Mouse (Mus musculus): ENCODE data around the gene Fars2. TPM values are rescaled to one million over a fixed set of nuclear protein-coding genes. Genes with fewer than 3 reads are reported as not detected.

Fars2 gene
- total and polyA plus RNA-seq, 3 experiments = 32.0 to 57.6 (median 54.6) TPM

DNA sequence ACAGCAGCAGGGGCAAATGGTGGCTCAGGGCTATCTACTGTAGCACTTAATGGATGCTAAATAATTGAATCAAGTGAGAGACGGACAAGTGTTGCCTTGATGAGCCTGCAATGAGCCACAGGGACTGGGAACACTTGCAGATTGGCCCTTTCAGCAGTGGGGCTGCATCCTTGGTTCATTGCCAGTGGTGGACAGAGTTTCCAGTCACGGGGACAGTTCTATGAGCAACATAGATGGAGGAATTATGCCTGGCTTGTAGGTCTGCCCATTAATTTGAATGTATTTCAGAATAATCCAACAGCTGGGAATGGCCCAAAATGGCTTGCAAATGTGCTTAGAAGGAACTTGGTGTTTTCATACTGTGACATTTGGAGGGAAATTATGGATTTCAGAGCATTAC, 376.1 kb downstream of the Fars2 start:
- no peaks in the 10 kb centered on the region for H3K9me3 ChIP-seq (replicated peaks)
- H3K4me1 ChIP-seq (ENCODE audit: insufficient read depth, low read depth, low read length) = no peaks in the 10 kb centered on the region
- DNase-seq (ENCODE audit: low spot score) = no peak
- no peak overlapping the region for H3K4me3 ChIP-seq (ENCODE audit: low read depth, low read length)
- peaks cover 10% of the 10 kb centered on the region for H3K36me3 ChIP-seq (replicated peaks)
- no peak for TF ChIP-seq CTCF (IDR thresholded peaks at IDR 0.05; ENCODE audit: low read depth, low read length)
- TF ChIP-seq GATA2 (IDR thresholded peaks at IDR 0.05; ENCODE audit: borderline replicate concordance, low read depth, low read length) = no peak
- TF ChIP-seq POLR2AphosphoS5 (IDR thresholded peaks at IDR 0.05; ENCODE audit: insufficient replicate concordance, low read depth, low read length) = no peak
- no peak for TF ChIP-seq TAL1 (conservative IDR thresholded peaks at IDR 0.05; ENCODE audit: low read depth, low read length)
- no peak for TF ChIP-seq GATA1 (IDR thresholded peaks at IDR 0.05; ENCODE audit: borderline replicate concordance, low read length)
- no peaks in the 10 kb centered on the region for H3K27me3 ChIP-seq (ENCODE audit: insufficient read depth, low read length)
- no peak for ATAC-seq (ENCODE audit: extremely low read depth, insufficient number of reproducible peaks, low FRiP score, poor library complexity, severe bottlenecking)

GRCm38 (mm10) chr13:36493762-36494161, 376.6 kb downstream of the Fars2 start:
- H3K9me3 ChIP-seq (replicated peaks) = no peaks in the 10 kb centered on the region
- H3K27me3 ChIP-seq (ENCODE audit: insufficient read depth, low read length) = no peaks in the 10 kb centered on the region
- no peaks in the 10 kb centered on the region for H3K4me1 ChIP-seq (ENCODE audit: insufficient read depth, low read depth, low read length)
- no peak for TF ChIP-seq CTCF (IDR thresholded peaks at IDR 0.05; ENCODE audit: low read depth, low read length)
- TF ChIP-seq POLR2AphosphoS5 (IDR thresholded peaks at IDR 0.05; ENCODE audit: insufficient replicate concordance, low read depth, low read length) = no peak
- TF ChIP-seq GATA2 (IDR thresholded peaks at IDR 0.05; ENCODE audit: borderline replicate concordance, low read depth, low read length) = no peak
- TF ChIP-seq GATA1 (IDR thresholded peaks at IDR 0.05; ENCODE audit: borderline replicate concordance, low read length) = no peak
- TF ChIP-seq TAL1 (conservative IDR thresholded peaks at IDR 0.05; ENCODE audit: low read depth, low read length) = no peak
- peaks cover 10% of the 10 kb centered on the region for H3K36me3 ChIP-seq (replicated peaks)
- H3K4me3 ChIP-seq (ENCODE audit: low read depth, low read length) = no peak overlapping the region
- no peak for ATAC-seq (ENCODE audit: extremely low read depth, insufficient number of reproducible peaks, low FRiP score, poor library complexity, severe bottlenecking)
- no peak for DNase-seq (ENCODE audit: low spot score)

DNA sequence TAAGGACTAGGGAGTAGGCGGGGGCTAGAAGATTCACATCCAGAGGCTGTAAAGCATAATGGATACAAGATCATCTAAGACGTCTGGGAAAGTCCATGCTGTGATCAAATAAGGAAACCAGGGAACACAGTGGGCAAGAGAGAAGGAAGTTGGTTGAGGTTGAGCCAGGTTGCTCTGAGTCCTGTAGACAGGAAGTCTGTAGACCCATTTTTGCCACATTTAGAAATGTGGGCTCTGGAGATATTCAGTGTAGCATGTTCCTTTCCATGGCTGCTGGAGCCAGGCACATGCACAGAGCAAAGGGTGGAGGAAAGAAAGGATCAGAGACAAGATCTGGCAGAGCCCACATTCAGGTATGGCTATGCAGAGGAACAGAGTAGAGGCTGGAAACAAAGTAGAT, 378.8 kb downstream of the Fars2 start:
- TF ChIP-seq POLR2AphosphoS5 (IDR thresholded peaks at IDR 0.05; ENCODE audit: insufficient replicate concordance, low read depth, low read length) = no peak
- no peak for TF ChIP-seq GATA1 (IDR thresholded peaks at IDR 0.05; ENCODE audit: borderline replicate concordance, low read length)
- no peak for TF ChIP-seq TAL1 (conservative IDR thresholded peaks at IDR 0.05; ENCODE audit: low read depth, low read length)
- no peak for TF ChIP-seq GATA2 (IDR thresholded peaks at IDR 0.05; ENCODE audit: borderline replicate concordance, low read depth, low read length)
- DNase-seq (ENCODE audit: low spot score) (no peak), ATAC-seq (ENCODE audit: extremely low read depth, insufficient number of reproducible peaks, low FRiP score, poor library complexity, severe bottlenecking) (no peak)
- Histone ChIP-seq H3K4me1 (ENCODE audit: insufficient read depth, low read depth, low read length) (no peaks in the 10 kb centered on the region), H3K27me3 (ENCODE audit: insufficient read depth, low read length) (no peaks in the 10 kb centered on the region), H3K9me3 (replicated peaks) (no peaks in the 10 kb centered on the region), H3K36me3 (replicated peaks) (peaks cover 9% of the 10 kb centered on the region), H3K4me3 (ENCODE audit: low read depth, low read length) (no peak overlapping the region)

- H3K36me3 ChIP-seq (replicated peaks) = peaks cover 8% of the 10 kb centered on the region
- H3K27me3 ChIP-seq (ENCODE audit: insufficient read depth, low read length) = no peaks in the 10 kb centered on the region
- H3K4me1 ChIP-seq (ENCODE audit: insufficient read depth, low read depth, low read length) = no peaks in the 10 kb centered on the region
- no peak overlapping the region for H3K4me3 ChIP-seq (ENCODE audit: low read depth, low read length)
- TF ChIP-seq GATA2 (IDR thresholded peaks at IDR 0.05; ENCODE audit: borderline replicate concordance, low read depth, low read length) = no peak
- no peak for TF ChIP-seq TAL1 (conservative IDR thresholded peaks at IDR 0.05; ENCODE audit: low read depth, low read length)
- no peak for TF ChIP-seq POLR2AphosphoS5 (IDR thresholded peaks at IDR 0.05; ENCODE audit: insufficient replicate concordance, low read depth, low read length)
- TF ChIP-seq CTCF (IDR thresholded peaks at IDR 0.05; ENCODE audit: low read depth, low read length) = no peak
- TF ChIP-seq GATA1 (IDR thresholded peaks at IDR 0.05; ENCODE audit: borderline replicate concordance, low read length) = no peak
- no peak for ATAC-seq (ENCODE audit: extremely low read depth, insufficient number of reproducible peaks, low FRiP score, poor library complexity, severe bottlenecking)
- no peaks in the 10 kb centered on the region for H3K9me3 ChIP-seq (replicated peaks)
- no peak for DNase-seq (ENCODE audit: low spot score)
Measured at GRCm38 (mm10) chr13:36497346-36497745, 380.1 kb downstream of the Fars2 start.

DNA sequence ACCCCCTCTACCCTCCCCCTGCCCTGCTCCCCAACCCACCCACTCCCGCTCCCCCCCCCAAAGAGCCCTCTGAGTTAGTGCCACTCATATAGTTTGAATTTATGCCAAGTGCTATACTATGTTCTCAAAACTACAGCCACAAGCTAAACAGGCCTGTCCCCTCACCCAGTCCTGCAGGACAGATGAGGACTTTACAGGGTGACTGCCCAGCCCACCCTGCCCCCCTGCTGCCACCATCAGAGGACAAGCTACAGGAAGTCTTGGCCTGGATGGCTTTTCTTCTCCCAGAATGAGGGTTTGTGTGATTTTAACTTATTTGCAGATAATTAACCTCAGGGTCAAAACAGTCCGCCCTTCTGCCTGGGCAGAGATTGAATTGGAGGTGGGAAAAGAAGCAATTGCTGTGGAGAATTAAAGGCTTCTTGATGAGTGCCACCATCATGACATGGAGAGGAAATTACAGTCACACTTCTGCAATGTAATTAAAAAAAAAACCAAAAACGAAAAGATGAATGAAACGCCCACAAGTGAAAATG, 383.2 kb downstream of the Fars2 start:
- H3K9me3 ChIP-seq (replicated peaks) = no peaks in the 10 kb centered on the region
- ATAC-seq (ENCODE audit: extremely low read depth, insufficient number of reproducible peaks, low FRiP score, poor library complexity, severe bottlenecking) (no peak), DNase-seq (ENCODE audit: low spot score) (no peak)
- H3K4me3 ChIP-seq (ENCODE audit: low read depth, low read length) = no peak overlapping the region
- peaks cover 2% of the 10 kb centered on the region for H3K36me3 ChIP-seq (replicated peaks)
- no peaks in the 10 kb centered on the region for H3K27me3 ChIP-seq (ENCODE audit: insufficient read depth, low read length)
- TF ChIP-seq TAL1 (conservative IDR thresholded peaks at IDR 0.05; ENCODE audit: low read depth, low read length) (no peak), POLR2AphosphoS5 (IDR thresholded peaks at IDR 0.05; ENCODE audit: insufficient replicate concordance, low read depth, low read length) (no peak), GATA2 (IDR thresholded peaks at IDR 0.05; ENCODE audit: borderline replicate concordance, low read depth, low read length) (no peak), CTCF (IDR thresholded peaks at IDR 0.05; ENCODE audit: low read depth, low read length) (no peak), GATA1 (IDR thresholded peaks at IDR 0.05; ENCODE audit: borderline replicate concordance, low read length) (no peak)
- no peaks in the 10 kb centered on the region for H3K4me1 ChIP-seq (ENCODE audit: insufficient read depth, low read depth, low read length)

- H3K27me3 ChIP-seq (ENCODE audit: insufficient read depth, low read length) = no peaks in the 10 kb centered on the region
- H3K4me1 ChIP-seq (ENCODE audit: insufficient read depth, low read depth, low read length) = no peaks in the 10 kb centered on the region
- DNase-seq (ENCODE audit: low spot score) (no peak), ATAC-seq (ENCODE audit: extremely low read depth, insufficient number of reproducible peaks, low FRiP score, poor library complexity, severe bottlenecking) (no peak)
- H3K9me3 ChIP-seq (replicated peaks) = no peaks in the 10 kb centered on the region
- H3K36me3 ChIP-seq (replicated peaks) = peaks cover 4% of the 10 kb centered on the region
- no peak overlapping the region for H3K4me3 ChIP-seq (ENCODE audit: low read depth, low read length)
- TF ChIP-seq TAL1 (conservative IDR thresholded peaks at IDR 0.05; ENCODE audit: low read depth, low read length) = no peak
- no peak for TF ChIP-seq CTCF (IDR thresholded peaks at IDR 0.05; ENCODE audit: low read depth, low read length)
- no peak for TF ChIP-seq POLR2AphosphoS5 (IDR thresholded peaks at IDR 0.05; ENCODE audit: insufficient replicate concordance, low read depth, low read length)
- TF ChIP-seq GATA2 (IDR thresholded peaks at IDR 0.05; ENCODE audit: borderline replicate concordance, low read depth, low read length) = no peak
- TF ChIP-seq GATA1 (IDR thresholded peaks at IDR 0.05; ENCODE audit: borderline replicate concordance, low read length) = no peak
Measured at GRCm38 (mm10) chr13:36503551-36503950, 386.3 kb downstream of the Fars2 start.
